Mouse (Mus musculus) ES-E14 (cell line): ENCODE measurements at regions not wholly inside any gene's neighbourhood (a gene's known extent, or its start where the extent isn't known, plus 50 kb on each side); places are given as distances from the start of the nearest gene placed in this dataset.

Source experiments
- DNase-seq: peaks from one replicate; pipeline ENCODE4 v3.0.0-alpha.2; 2013; ENCODE audit warnings: low read depth, low spot score
- H3K27ac ChIP-seq: 2 replicates; pipeline ENCODE4 v1.5.1; 2012; ENCODE audit warnings: low read depth, mild to moderate bottlenecking, low read length, moderate library complexity, mixed read lengths; ENCODE audit not compliant: poor library complexity, insufficient read depth, severe bottlenecking
- H3K36me3 ChIP-seq: 2 replicates; pipeline ENCODE4 v1.6.1; 2012; ENCODE audit warnings: mild to moderate bottlenecking, low read length, moderate library complexity, mixed read lengths; ENCODE audit not compliant: control insufficient read depth, poor library complexity, insufficient read depth, severe bottlenecking
- H3K4me1 ChIP-seq, 2 experiments: fragments of 150-350 bp in 1 of 2; sonication (generic) in 1 of 2; 2 replicates each; pipeline ENCODE4 v1.6.1; 2012; ENCODE audit warnings: low read length in 2 of 2, mild to moderate bottlenecking in 1 of 2, mixed read lengths in 1 of 2; ENCODE audit not compliant: control insufficient read depth in 2 of 2, insufficient read depth in 2 of 2, poor library complexity in 1 of 2
- H3K4me3 ChIP-seq, 2 experiments: fragments of 150-350 bp in 1 of 2; sonication (generic) in 1 of 2; 2 replicates each; pipeline ENCODE4 v1.5.1; 2012; ENCODE audit warnings: low read length in 2 of 2, low read depth in 1 of 2, mild to moderate bottlenecking in 1 of 2, mixed read lengths in 1 of 2; ENCODE audit not compliant: insufficient read depth in 1 of 2, poor library complexity in 1 of 2, severe bottlenecking in 1 of 2
- H3K9ac ChIP-seq: 2 replicates; pipeline ENCODE4 v1.6.1; 2012; ENCODE audit warnings: low read depth, mild to moderate bottlenecking, low read length, mixed read lengths; ENCODE audit not compliant: poor library complexity, insufficient read depth, severe bottlenecking
- H3K9me3 ChIP-seq: fragments of 150-350 bp; sonication (generic); 2 replicates; pipeline ENCODE4 v1.6.1; 2012; ENCODE audit warnings: low read depth, mild to moderate bottlenecking, low read length; ENCODE audit not compliant: control insufficient read depth, insufficient read depth
- CHD2 ChIP-seq: IDR thresholded peaks from 2 replicates; pipeline ENCODE4 v1.6.1; 2014; ENCODE audit warnings: mild to moderate bottlenecking, low read depth, low read length, inconsistent platforms
- HCFC1 ChIP-seq: IDR thresholded peaks from 2 replicates; pipeline ENCODE4 v1.6.1; 2012; ENCODE audit warnings: low read length, inconsistent platforms, borderline replicate concordance; ENCODE audit not compliant: insufficient read depth
- MAFK ChIP-seq: IDR thresholded peaks from 2 replicates; pipeline ENCODE4 v1.6.1; 2014; ENCODE audit warnings: mild to moderate bottlenecking, low read depth, low read length, inconsistent platforms; ENCODE audit not compliant: insufficient read depth
- ZC3H11A ChIP-seq: IDR thresholded peaks from 2 replicates; pipeline ENCODE4 v1.6.1; 2012; ENCODE audit warnings: low read depth, mild to moderate bottlenecking, inconsistent platforms, low read length, borderline replicate concordance
- ZNF384 ChIP-seq: IDR thresholded peaks from 2 replicates; pipeline ENCODE4 v1.6.1; 2012; ENCODE audit warnings: low read depth, low read length, inconsistent platforms
- in situ Hi-C, 2 experiments: fragments of 600-800 bp; cut with MboI; formaldehyde crosslinking; loops; one replicate each; pipeline ENCODE4 v1.15.1; 2025; ENCODE audit warnings: low sequenced_read_pairs in 2 of 2, inconsistent platforms in 1 of 2; ENCODE audit not compliant: unreplicated experiment in 2 of 2

DNA sequence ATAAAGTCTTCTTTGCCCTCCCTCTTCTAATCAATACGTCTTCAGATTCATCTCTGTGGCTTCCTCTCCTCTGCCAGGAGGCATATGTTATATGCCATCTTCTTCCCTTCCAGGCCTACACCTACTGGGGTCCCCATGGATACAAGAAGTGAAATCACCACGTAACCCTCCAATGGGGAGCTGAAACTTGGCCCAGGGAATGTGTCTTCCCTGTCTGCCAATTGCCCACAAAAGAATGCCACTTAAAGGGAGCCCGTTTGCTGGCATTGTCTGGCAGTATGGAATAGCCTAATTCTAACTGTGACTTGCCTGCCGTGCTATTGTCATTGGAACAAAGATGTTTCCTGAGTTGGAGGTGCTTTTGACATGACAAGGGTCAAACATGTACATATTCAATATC is 69.5 kb upstream of the Xylt1 start:
- in situ Hi-C loops, result no loop called here
- no peak overlapping the region for H3K4me3 ChIP-seq
- H3K27ac ChIP-seq, result no peak overlapping the region
- H3K36me3 ChIP-seq, result no peaks in the 10 kb centered on the region
- H3K4me1 ChIP-seq, result no peaks in the 10 kb centered on the region
- DNase-seq, result no peak
- TF ChIP-seq MAFK, result no peak
- TF ChIP-seq ZNF384, result no peak
- TF ChIP-seq CHD2, result no peak
- no peak for TF ChIP-seq ZC3H11A
- no peak for TF ChIP-seq HCFC1
- H3K9ac ChIP-seq, result no peak overlapping the region
- H3K9me3 ChIP-seq, result no peaks in the 10 kb centered on the region

DNA sequence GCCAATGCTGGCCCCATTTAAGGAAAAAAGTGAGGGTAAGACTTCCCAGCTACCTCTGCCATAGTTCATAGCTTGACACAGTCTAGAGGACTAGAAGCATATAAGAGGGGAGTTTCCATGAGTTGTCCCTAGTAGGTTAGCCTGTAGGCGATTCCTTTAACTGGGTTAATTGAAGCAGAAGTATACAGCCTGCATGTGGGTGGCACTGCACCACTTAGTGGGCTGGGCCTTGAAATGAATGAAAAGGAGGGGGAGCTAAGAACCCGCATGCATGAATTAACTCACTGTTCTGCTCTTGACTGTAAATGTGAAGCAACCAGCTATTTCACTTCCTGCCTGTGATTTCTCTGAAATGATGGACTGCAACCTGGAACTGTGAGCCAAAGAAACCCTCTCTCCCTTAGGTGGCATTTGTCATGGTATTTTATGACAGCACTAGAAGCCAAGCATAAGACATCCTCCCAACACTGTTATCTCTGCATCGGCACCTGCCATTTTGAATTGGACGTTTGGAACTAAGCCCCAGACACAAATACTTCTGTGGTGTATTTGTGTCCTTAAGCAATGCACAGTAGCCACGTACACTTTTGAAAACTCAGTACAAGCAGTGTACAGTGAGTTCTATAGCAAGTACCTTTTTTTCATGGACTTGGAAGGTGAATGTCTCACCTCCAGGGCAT is 64.5 kb upstream of the Xylt1 start:
- Histone ChIP-seq H3K4me1 (no peaks in the 10 kb centered on the region), H3K9ac (no peak overlapping the region), H3K27ac (no peak overlapping the region), H3K4me3 (no peak overlapping the region), H3K9me3 (no peaks in the 10 kb centered on the region), H3K36me3 (no peaks in the 10 kb centered on the region)
- in situ Hi-C loops, result no loop called here
- TF ChIP-seq MAFK (no peak), HCFC1 (no peak), ZC3H11A (no peak), ZNF384 (no peak), CHD2 (no peak)
- DNase-seq, result no peak

DNA sequence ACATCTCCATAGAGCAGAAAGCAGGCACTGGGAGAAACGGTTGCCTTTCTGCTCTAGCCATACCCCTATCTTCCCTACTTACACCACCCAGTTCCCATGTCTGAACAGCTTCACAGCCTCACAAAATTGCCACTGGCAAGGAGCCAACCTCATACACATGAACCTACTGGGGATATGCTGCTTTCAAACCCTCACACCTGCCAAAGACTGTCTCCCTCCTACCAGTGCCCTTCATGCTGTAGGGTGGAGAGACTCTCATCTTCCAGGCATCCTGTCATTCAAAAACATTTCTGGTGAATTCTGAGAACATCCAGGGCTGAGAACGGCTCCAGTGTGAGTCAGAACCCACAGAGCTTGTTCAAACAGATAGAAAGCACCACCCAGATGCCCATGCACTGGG is 63.4 kb upstream of the Xylt1 start:
- Histone ChIP-seq H3K4me1 (no peaks in the 10 kb centered on the region), H3K36me3 (no peaks in the 10 kb centered on the region), H3K4me3 (no peak overlapping the region), H3K9ac (no peak overlapping the region), H3K27ac (no peak overlapping the region), H3K9me3 (no peaks in the 10 kb centered on the region)
- no peak for DNase-seq
- TF ChIP-seq ZC3H11A, result no peak
- TF ChIP-seq ZNF384, result no peak
- TF ChIP-seq HCFC1, result no peak
- TF ChIP-seq CHD2, result no peak
- TF ChIP-seq MAFK, result no peak
- in situ Hi-C loops, result no loop called here

DNA sequence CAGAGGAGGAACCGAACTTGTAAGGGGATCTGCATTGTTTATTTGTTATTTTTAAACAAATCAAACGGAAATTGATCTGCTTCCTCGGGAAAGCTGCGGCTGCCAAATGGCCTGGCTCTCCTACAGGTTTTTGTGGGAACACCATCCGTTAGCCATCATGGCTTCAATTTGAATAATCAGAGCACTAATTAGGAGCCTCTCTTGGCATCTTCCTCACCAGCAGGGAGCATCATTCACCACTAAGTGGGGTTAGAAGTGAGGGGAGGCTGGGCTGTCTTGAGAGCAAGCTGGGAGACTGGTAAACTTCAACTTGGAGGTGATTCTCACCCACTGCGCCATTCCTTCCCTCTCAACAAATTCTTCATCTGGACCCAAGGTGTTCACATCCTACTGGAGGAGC is 60.2 kb upstream of the Xylt1 start:
- in situ Hi-C loops, result no loop called here

More for the DNA sequence above, 60.2 kb upstream of the Xylt1 start:
- Histone ChIP-seq H3K9ac (no peak overlapping the region), H3K9me3 (no peaks in the 10 kb centered on the region), H3K4me1 (no peaks in the 10 kb centered on the region), H3K4me3 (no peak overlapping the region), H3K36me3 (no peaks in the 10 kb centered on the region), H3K27ac (no peak overlapping the region)
- TF ChIP-seq CHD2 (no peak), ZC3H11A (no peak), HCFC1 (no peak), MAFK (no peak), ZNF384 (no peak)
- no peak for DNase-seq
